Mouse (Mus musculus): ENCODE measurements around the gene Tmem110. TPM values are rescaled to one million over a fixed set of nuclear protein-coding genes. Genes with fewer than 3 reads are reported as not detected.

Tmem110 gene
- polyA plus RNA-seq, 1 experiment = 8.1 TPM

- peak; percentile 40 for DNase-seq (ENCODE audit: low read depth, low spot score)
- 19% methylated on average over 16 of the region's 16 CpGs for WGBS
Measured at GRCm38 (mm10) chr14:30861421-30862125, 36.2 kb downstream of the Tmem110 start.

DNA sequence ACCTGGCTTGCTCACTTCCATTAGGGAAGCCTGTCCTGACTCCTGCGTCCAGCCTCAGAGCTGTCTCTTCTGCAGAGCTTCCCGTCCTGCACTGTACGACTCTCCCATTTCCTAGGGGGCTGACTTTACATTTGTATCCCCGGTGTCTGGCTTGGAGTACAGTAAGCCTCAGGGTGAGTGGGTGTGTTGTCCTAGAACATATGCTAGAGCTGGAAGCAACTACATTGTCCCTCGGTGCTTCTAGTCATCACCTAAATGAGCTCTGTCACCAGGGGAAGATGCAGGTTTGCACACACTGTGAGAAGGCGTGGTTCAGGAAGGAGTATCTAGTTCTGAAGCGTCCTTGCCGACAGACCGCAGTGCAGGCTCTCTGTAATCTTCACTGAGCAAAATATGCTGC lies 37.0 kb downstream of the Tmem110 start:
- DNase-seq (ENCODE audit: low read depth, low spot score) = no peak
- WGBS = 47% methylated on average over 9 of the region's 9 CpGs

GRCm38 (mm10) chr14:30865311-30865710 lies 39.9 kb downstream of the Tmem110 start:
- WGBS = 78% methylated on average over 3 of the region's 3 CpGs
- no peak for DNase-seq (ENCODE audit: low read depth, low spot score)

GRCm38 (mm10) chr14:30867042-30867441 lies 41.7 kb downstream of the Tmem110 start:
- DNase-seq (ENCODE audit: low read depth, low spot score) = peak; percentile 42
- 26% methylated on average over 5 of the region's 5 CpGs for WGBS

GRCm38 (mm10) chr14:30868826-30869225 lies 43.4 kb downstream of the Tmem110 start:
- 91% methylated on average over 10 of the region's 10 CpGs for WGBS
- no peak for DNase-seq (ENCODE audit: low read depth, low spot score)

DNA sequence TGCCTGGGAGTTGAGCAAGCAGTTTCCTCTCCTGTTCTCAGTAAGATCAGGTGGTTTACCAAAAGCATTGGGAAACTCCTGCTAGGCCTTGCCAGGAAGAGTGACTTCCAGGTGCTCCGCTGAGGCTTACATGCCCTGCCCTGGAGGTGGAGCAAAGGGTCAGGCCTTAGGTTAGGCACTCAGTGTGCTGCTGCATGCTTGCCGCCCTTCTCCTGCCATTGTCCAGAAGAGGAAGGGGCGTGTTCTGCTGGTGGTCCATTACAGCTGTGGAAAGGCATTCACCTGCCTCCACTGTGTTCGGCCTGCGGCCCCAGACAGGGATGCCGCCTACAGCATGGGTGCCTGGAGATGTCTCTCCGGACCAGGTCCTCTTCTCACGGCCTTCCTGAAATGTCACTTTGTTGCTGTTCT lies 44.0 kb downstream of the Tmem110 start:
- WGBS = 93% methylated on average over 8 of the region's 8 CpGs
- DNase-seq (ENCODE audit: low read depth, low spot score) = no peak

DNA sequence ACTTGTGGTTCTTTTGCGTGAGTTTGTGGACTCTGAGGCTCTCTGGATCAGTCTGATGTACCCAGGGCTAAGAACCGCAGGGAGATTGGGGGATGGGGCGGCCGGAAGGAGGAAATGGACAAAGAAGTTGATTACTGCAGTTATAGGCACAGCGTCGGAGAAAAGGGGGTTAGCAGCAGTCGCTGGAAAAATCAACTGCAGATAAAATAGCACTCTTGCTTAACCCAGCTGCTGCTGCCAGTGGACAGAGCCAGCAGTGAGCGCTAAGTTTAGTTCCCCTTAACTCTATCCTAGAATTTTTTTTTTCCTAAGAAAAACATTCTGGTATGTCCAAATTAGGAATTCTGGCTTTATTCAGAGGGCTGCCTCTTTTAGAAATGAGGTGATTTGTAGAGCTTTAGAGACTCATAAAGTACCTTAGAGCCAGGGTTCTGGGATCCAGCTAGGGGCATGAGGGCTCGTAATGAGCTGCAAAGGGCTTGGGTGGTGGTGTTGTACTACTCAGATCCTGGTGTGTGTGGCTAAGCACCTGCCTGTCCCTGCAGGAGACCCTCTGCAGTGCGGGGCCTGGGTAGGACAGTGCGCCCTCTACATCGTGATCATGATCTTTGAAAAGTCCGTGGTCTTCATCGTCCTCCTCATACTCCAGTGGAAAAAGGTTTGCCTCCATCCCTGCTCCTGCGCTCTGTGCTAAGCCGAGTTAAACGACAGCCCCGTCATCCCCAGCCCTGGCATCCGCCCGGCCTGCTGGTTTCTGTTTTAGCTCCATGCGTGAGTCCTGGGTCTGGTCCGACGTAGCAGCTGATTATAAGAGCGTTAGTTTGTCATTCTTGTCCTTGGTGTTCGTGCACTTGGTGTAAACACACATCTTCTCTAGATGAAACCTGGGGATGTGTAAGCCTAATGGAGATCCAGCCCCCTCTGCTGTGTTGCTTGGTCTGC lies 45.1 kb downstream of the Tmem110 start:
- no peak for DNase-seq (ENCODE audit: low read depth, low spot score)
- WGBS = 76% methylated on average over 25 of the region's 25 CpGs

- no peak for DNase-seq (ENCODE audit: low read depth, low spot score)
- 85% methylated on average over 18 of the region's 18 CpGs for WGBS
Measured at GRCm38 (mm10) chr14:30874095-30874700, 48.8 kb downstream of the Tmem110 start.

GRCm38 (mm10) chr14:30875130-30875865 lies 49.9 kb downstream of the Tmem110 start:
- no peak for DNase-seq (ENCODE audit: low read depth, low spot score)
- WGBS = 39% methylated on average over 12 of the region's 12 CpGs

- 81% methylated on average over 9 of the region's 9 CpGs for WGBS
- no peak for DNase-seq (ENCODE audit: low read depth, low spot score)
Measured at GRCm38 (mm10) chr14:30875955-30876354, 50.6 kb downstream of the Tmem110 start.

GRCm38 (mm10) chr14:30876451-30876850 lies 51.1 kb downstream of the Tmem110 start:
- WGBS = 90% methylated on average over 10 of the region's 10 CpGs
- no peak for DNase-seq (ENCODE audit: low read depth, low spot score)

DNA sequence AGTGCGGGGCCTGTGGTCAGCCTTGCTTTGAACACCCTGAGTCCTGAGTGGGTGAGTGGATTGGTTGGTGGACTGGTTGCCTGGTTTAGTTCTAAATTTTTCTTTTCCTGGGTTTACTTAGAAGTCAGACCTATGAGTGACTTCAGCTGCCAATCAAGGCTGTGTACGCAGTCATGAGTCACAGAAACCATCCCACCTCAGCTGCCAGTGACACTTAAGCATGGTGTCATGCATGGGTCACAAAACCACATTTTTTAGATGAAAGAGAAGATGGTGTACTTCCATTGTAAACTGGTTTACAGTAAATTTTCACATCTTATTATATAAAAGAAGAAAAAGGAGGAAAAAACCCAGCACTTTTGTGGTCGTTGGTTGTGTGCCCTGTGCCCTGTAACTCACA lies 52.4 kb downstream of the Tmem110 start:
- WGBS = 92% methylated on average over 3 of the region's 3 CpGs
- no peak for DNase-seq (ENCODE audit: low read depth, low spot score)

DNA sequence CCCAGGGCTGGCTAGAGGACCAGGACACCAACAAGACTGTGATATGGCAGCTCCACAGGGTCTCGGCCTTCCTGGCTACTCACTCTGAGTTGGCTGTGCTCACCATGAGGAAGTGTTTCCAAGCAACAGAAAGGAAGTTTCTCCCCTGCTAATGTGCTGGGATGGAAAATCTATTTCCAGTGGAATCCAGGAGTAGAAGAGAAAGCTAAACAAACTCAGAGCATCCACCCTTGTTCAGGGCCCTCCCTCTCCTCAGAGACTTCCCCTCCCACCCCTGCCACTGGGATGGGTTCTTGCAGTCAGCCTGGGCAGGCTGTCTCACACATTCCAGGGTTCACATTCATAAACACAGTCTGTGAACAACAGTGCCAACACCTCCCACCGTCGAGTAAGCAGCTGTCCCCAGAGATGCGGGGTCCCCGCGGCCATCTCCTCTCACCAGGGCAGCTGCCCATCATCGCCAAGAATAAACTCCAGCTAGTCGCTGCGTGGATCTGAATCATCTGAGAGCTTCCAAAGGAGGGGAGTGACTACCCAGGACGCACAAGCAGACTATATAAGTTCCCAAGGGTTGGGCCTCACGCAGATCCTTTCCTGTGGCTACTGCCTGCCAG lies 53.7 kb downstream of the Tmem110 start, which contains the start of gene Mustn1:
TSS of gene Mustn1 (plus strand) at position 243 of the 614 bp plus-strand sequence.
- WGBS = 54% methylated on average over 11 of the region's 11 CpGs
- no peak for DNase-seq (ENCODE audit: low read depth, low spot score)

DNA sequence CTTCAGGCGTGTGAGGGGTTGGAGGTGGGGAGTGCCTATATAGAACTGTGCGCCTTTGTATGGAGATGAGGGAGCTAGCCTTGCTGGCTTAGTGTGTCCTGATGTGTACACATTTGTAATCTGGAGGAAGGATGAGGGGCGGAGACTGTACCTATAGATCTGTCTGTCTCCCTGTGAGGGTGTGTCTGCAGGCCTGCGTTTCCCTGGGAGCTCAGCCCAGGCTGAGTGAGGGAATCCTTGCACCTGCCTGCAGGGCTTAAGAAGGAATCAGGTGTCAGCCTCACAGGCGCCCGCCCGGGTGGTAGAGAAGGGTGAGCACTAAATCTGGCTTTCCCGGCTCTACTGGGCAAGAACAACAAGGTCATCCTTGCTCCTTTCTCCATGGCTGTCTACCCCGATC lies 54.4 kb downstream of the Tmem110 start:
- 26% methylated on average over 9 of the region's 9 CpGs for WGBS

DNA sequence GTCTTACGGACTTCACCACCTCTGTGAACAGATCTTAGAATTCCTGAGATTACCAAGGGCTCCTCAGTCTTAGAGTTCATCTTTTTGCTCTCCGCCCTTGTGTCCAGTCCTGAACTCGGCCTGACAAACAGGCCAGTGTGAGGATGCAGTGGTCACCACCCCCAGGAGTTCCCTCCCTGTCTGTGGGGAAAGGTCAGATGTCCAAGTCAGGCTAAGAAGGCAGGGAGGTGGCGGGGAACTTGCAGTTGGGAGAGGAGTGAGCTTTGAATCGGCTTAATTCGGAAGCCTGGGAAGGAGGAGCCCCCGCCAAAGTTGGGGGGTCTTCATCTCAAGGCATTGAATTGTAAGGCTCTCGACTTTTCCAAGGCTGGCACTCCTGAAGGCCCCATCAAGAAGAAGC lies 54.9 kb downstream of the Tmem110 start:
- WGBS = 71% methylated on average over 8 of the region's 8 CpGs
- DNase-seq (ENCODE audit: low read depth, low spot score) = no peak

More for the DNA sequence above, 54.4 kb downstream of the Tmem110 start:
- DNase-seq (ENCODE audit: low read depth, low spot score) = no peak

- no peak for DNase-seq (ENCODE audit: low read depth, low spot score)
Measured at GRCm38 (mm10) chr14:30880811-30881717, 55.7 kb downstream of the Tmem110 start.

GRCm38 (mm10) chr14:30881718-30882108 lies 56.3 kb downstream of the Tmem110 start:
- no peak for DNase-seq (ENCODE audit: low read depth, low spot score)
- 76% methylated on average over 3 of the region's 3 CpGs for WGBS

More at GRCm38 (mm10) chr14:30880811-30881717, 55.7 kb downstream of the Tmem110 start:
- WGBS = 69% methylated on average over 17 of the region's 17 CpGs

DNA sequence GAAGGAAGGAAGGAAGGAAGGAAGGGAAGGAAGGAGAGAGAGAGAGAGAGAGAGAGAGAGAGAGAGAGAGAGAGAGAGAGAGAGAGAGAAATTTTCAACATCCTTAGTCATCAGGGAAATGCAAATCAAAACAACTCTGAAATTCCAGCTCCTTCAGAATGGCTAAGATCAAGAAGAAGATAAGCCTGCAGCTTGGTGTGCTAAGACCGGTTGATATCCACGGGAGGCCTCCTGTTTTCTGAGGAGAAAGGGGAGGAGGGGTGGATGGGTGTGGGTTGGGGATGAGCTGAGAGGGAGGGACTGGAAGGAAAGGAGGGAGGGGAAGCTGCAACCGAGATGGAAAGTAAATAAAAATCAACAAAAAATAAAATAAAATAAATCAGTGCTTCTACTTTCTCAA lies 59.9 kb downstream of the Tmem110 start:
- 15% methylated on average over 3 of the region's 3 CpGs for WGBS
- no peak for DNase-seq (ENCODE audit: low read depth, low spot score)

Measured in large intestine, adult 2 months (tissue).